Mouse (Mus musculus) testis, adult 2 months (tissue): ENCODE results near the gene Stx5a.

Experiments used
- CTCF ChIP-seq: fragments of 200-500 bp; IDR thresholded peaks from 2 replicates; pipeline ENCODE4 v1.5.1; 2012; ENCODE audit warnings: low read depth, mild to moderate bottlenecking, inconsistent platforms, low read length, moderate library complexity; ENCODE audit not compliant: control insufficient read depth, insufficient read depth, insufficient replicate concordance
- POLR2A ChIP-seq: fragments of 200-500 bp; IDR thresholded peaks from 2 replicates; pipeline ENCODE4 v1.6.1; 2012; ENCODE audit warnings: low read depth, mild to moderate bottlenecking, inconsistent platforms, low read length, moderate library complexity; ENCODE audit not compliant: control insufficient read depth

GRCm38 (mm10) chr19:8711506-8711905 lies 29.7 kb upstream of the Stx5a start:
- TF ChIP-seq CTCF (no peak), POLR2A (no peak)
